Mouse (Mus musculus) hindlimb bud, embryonic 11.5 days (tissue): ENCODE results near the gene Nr1d2.
"Not testable (repeated sequence)": the region's sequence is repeated elsewhere in the genome, so short reads cannot be mapped to it uniquely, and the experiment has no call there.

Source experiments
- DNase-seq: peaks from one replicate; pipeline ENCODE4 v3.0.0-alpha.2; 2012; ENCODE audit warnings: low read depth, low spot score; ENCODE audit errors: extremely low spot score

Gene Nr1d2

GRCm38 (mm10) chr14:18233981-18234960 lies 4.7 kb downstream of the Nr1d2 start:
- DNase-seq: no peak

DNA sequence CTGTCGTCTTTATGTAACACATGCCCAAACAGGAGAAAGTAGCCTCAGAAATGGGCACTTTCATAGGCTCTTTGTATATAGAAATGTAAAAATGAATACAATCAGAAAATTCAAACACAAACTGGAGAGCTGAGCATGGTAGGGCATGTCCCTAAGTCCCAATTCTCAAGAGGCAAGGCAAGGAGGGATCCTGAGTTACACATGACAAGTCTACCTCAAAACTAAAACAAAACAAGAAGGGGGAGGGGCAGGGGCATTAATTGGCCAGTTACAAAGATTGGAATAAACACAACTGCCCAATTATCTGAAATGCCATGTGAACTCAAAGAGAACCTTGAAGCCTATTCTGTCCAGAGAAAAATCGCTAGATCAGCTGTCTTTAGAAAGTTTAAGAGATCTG lies 5.9 kb downstream of the Nr1d2 start:
- DNase-seq: no peak

DNA sequence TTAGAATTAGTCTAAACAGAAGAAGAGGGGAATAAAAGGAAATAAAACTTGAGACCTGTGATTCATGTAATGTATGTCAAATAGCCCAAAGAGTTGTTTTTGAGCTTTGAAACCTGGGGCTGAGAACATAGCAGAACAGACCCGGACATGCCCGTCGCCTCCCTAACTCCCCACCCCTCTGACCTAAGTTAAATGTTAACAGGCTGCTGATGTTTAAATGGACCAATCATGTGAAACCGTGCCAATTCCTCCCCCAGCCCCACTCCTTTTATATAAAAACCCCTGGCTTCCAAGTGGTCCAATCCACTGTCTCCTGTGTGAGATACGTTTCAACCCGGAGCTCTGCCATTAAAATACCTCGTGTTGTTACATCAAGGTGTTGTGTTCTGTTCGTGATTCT lies 7.1 kb downstream of the Nr1d2 start:
- DNase-seq: not testable (repeated sequence)

DNA sequence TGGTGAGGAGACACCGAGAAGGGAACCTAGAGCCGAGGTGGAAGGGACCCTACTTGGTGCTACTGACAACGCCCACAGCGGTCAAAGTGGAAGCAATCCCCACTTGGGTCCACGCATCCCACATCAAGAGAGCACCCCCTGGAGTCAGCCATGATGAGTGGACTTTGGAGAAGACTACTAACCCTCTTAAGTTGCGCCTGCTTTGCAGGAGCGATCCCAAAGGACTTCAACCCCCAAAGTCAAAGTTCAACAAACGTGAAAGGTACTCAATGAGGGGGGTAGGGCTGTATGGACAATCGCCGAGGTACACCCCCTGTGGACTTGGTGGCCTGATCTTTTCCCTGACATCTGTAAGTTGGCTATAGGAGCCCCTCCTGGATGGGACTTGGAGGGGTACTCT lies 9.2 kb downstream of the Nr1d2 start:
- DNase-seq: not testable (repeated sequence)

GRCm38 (mm10) chr14:18226181-18226580 lies 12.7 kb downstream of the Nr1d2 start:
- not testable (repeated sequence) for DNase-seq

- not testable (repeated sequence) for DNase-seq
Observed at GRCm38 (mm10) chr14:18225431-18225830, 13.5 kb downstream of the Nr1d2 start.

DNA sequence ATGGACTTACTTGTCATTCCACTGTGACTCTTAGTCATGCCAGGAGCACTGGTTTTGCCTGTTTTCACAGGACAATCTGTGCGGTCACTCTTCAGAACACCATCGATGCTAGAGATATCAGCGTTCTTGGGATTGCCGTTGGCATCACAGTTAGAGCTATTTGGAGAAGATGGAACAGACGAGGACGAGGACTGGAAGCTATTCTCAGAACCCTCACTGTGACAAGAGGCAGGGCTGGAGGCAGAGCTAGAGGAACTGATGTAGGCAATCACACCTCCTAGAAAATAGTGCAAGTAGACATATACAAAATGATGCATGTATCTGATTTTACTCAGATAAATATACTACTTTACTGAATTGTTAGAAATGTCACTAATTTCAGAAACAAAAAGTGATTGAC lies 16.9 kb downstream of the Nr1d2 start:
- no peak for DNase-seq

GRCm38 (mm10) chr14:18217158-18217557 lies 21.8 kb downstream of the Nr1d2 start:
- no peak for DNase-seq

DNA sequence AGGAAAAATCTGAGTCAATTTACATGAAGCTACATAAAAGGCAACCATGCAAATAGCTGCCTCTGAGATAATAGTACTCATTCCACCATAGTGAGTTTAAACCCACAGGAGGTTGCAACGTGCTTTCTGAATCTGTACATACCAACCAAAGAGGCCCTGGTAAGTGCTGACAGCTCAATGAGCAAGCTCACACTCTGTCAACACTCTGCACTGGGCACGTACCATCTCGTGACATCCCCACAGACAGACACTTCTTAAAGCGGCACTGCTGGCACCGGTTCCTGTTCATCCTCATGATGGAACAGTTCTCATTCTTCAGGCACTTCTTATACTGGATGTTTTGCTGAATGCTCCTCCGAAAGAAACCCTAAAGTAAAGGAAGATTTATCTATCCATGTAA lies 22.5 kb downstream of the Nr1d2 start:
- DNase-seq: no peak

- no peak for DNase-seq
Observed at GRCm38 (mm10) chr14:18210795-18211194, 28.1 kb downstream of the Nr1d2 start.

- not testable (repeated sequence) for DNase-seq
Observed at GRCm38 (mm10) chr14:18204315-18204714, 34.6 kb downstream of the Nr1d2 start.

DNA sequence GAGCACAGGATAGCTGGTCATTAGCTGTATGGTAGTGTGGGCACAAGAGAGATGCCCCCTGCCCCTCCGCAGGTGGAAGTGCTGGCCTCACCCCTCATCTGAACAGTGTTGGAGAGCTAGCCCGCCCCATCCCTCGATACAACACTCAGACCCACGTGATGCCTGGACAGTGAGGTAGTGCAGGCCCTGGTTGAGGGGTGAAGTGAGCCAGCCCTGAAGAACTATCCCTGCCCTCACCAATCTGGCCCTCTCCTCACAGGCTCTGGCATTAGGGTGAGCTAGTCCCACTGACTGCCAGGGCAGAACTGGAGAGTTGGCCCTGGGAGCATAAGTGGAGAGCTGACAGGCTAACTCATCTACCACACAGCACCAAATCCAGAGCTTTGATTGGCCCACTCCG lies 37.5 kb downstream of the Nr1d2 start:
- no peak for DNase-seq

DNA sequence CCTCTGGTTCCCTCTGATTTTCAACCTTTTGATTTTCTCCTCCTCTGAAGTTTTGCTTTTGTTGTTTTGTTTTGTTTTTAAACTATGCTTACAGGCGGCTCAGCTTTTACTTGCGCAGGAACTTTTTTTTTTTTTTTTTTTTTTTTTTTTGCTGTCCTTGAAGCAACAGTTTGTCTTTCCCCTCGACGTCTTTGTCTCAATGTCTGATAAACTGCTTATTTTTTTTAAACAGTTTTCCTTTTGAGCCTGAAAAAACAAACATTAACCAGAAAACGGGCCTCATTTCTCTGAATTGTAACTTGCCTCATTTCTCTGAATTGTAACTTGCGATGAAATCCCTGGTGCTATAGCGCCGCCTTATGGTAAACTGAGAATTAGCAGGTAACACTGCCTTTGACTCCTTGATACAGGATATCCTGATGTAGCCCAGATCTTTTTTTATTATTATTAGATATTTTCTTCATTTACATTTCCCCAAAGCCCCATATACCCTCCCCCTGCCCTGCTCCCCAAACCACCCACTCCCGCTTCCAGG lies 52.0 kb downstream of the Nr1d2 start:
- no peak for DNase-seq

DNA sequence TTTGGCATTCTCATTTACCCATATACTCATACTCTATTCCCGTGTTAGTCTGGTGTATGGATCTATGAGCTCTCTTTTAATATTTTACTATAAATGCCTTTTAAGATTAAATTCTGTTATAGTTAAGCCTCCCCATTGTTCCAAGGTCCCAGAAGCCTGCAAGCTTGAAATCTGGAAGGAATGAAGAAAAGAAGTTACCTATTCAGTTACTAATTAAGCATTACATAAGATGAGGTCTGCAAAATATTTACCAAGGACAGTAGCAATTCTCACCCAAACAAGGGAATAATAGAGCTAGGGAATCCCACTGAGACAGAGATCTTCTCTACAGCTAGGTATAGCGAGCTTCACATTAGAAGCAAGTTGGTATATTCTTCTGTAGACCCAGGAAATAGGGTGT lies 61.4 kb downstream of the Nr1d2 start:
- DNase-seq: not testable (repeated sequence)

- no peak for DNase-seq
Observed at GRCm38 (mm10) chr14:18167597-18167996, 71.3 kb downstream of the Nr1d2 start.

GRCm38 (mm10) chr14:18167041-18167440 lies 71.9 kb downstream of the Nr1d2 start:
- no peak for DNase-seq
